Mouse (Mus musculus) Patski (cell line): Measurements from ENCODE around the gene B3gnt4. TPM values are rescaled to one million over a fixed set of nuclear protein-coding genes. Genes with fewer than 3 reads are reported as not detected.

Experiments used
- ATAC-seq: fragments of 100-300 bp; one replicate; pipeline ENCODE4 v1.8.0; 2021
- CTCF ChIA-PET: fragments of 350-600 bp; sonication (Branson Sonifier 250); formaldehyde crosslinking; loops from one replicate; lab custom pipeline; 2022; ENCODE audit warnings: inconsistent platforms; lab: Charles Lee
- POLR2A ChIA-PET: fragments of 350-600 bp; sonication (Branson Sonifier 250); formaldehyde crosslinking; loops from one replicate; lab custom pipeline; 2022; ENCODE audit warnings: antibody characterized with exemption, inconsistent platforms; lab: Charles Lee
- DNase-seq: peaks from one replicate; pipeline ENCODE4 v3.0.0-alpha.2; 2011; ENCODE audit warnings: low read depth, low spot score
- H3K27me3 ChIP-seq: fragments of 371-371 bp; one replicate; pipeline ENCODE4 v1.5.1; 2021
- CTCF ChIP-seq: fragments of 100-300 bp; IDR thresholded peaks from one replicate; pipeline ENCODE4 v1.5.1; 2021
- in situ Hi-C: fragments of 300-500 bp; cut with MboI; formaldehyde crosslinking; loops from 3 replicates; pipeline ENCODE4 v1.11.1; 2018; ENCODE audit warnings: low pct_unique_long_range_greater_than_20kb, mixed read lengths
- polyA plus RNA-seq: library from polyadenylated mRNA; unstranded; gene quantifications from one replicate; pipeline ENCODE4 v1.2.3, GENCODE M21; 2021

Gene B3gnt4
- 0.22 TPM for polyA plus RNA-seq

DNA sequence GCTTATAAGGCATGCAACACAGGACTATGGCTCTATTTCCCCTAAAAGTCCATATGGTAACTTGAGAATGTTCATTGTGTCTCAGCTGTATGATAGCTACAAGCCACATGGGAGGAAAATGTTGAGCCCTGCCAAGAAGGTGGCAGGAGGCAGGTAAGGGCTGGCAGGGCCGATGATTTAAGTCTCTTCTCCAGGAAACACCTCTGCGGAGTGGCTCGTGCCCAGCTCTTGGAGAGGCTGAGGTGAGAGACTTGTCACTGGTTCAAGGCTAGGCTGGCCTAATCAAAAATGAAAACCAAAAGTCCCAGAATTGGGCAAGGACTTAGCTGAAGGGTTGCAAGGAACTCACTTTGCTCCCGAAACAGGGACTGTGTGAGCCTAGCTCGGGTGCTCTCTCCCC is at the start of gene B3gnt4:
Gene B3gnt4 (plus strand): TSS at position 301 of the 400 bp plus-strand sequence.
- ChIA-PET CTCF (interaction anchor here (1.3 kb wide), 1 partner anchor 8 kb away, joined by 3 read pairs; no protein-coding TSS in a partner anchor), POLR2A (interaction anchor here (0.5 kb wide), 1 partner anchor 233 kb away, joined by 4 read pairs; no protein-coding TSS in a partner anchor)
- H3K27me3 ChIP-seq = peaks cover 9% of the 10 kb centered on the region
- DNase-seq (no peak), ATAC-seq (no peak)
- TF ChIP-seq CTCF = no peak
- in situ Hi-C loops = no loop called here

DNA sequence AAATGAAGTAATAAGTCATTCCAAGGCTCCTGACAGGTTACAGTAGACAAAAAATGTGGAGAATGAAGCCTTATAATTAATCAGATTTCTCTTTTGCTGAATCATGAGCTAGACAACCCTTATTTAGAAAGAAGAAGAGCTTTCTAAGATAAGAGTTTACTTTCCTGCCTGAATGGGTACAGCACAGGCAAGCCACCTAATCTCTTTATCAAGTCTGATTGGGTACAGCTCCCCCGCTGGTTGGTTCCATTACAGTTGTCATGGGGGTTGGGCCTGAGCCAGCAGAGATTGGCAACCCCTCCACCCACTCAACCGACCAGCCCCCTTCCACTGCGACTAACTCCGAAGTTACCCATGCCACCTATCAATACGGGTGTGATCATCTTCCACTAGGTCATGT is 48.8 kb upstream of the B3gnt4 start:
- ATAC-seq (no peak), DNase-seq (no peak)
- in situ Hi-C loops = no loop called here
- no peaks in the 10 kb centered on the region for H3K27me3 ChIP-seq
- ChIA-PET POLR2A (interaction anchor here (0.7 kb wide), 2 partner anchors 305 to 1384 kb away, joined by 3 to 4 read pairs; no protein-coding TSS in a partner anchor), CTCF (interaction anchor here (1.1 to 1.6 kb wide), 3 partner anchors 13 to 25 kb away, joined by 3 to 6 read pairs (median 5); no protein-coding TSS in a partner anchor)
- no peak for TF ChIP-seq CTCF

DNA sequence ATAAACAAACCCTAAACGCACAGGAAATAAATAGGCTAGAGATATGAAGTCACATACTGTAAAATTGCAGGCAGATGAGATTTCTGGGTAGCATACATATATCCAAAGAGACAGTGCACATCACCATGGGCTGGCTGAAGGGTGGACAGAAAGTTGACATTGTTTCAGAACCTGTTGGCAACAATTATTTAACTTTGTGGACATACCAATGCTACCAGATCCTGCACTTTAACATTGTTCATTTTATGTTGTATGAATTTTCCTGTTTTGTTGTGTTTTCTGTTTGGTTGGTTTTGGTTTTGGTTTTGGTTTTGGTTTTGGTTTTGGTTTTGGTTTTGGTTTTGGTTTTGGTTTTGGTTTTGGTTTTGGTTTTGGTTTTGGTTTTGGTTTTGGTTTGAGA is 45.6 kb upstream of the B3gnt4 start:
- no peak for DNase-seq
- ATAC-seq = no peak
- CTCF ChIA-PET = no interaction called here
- in situ Hi-C loops = no loop called here
- POLR2A ChIA-PET = no interaction called here
- H3K27me3 ChIP-seq = no peaks in the 10 kb centered on the region
- TF ChIP-seq CTCF = no peak

DNA sequence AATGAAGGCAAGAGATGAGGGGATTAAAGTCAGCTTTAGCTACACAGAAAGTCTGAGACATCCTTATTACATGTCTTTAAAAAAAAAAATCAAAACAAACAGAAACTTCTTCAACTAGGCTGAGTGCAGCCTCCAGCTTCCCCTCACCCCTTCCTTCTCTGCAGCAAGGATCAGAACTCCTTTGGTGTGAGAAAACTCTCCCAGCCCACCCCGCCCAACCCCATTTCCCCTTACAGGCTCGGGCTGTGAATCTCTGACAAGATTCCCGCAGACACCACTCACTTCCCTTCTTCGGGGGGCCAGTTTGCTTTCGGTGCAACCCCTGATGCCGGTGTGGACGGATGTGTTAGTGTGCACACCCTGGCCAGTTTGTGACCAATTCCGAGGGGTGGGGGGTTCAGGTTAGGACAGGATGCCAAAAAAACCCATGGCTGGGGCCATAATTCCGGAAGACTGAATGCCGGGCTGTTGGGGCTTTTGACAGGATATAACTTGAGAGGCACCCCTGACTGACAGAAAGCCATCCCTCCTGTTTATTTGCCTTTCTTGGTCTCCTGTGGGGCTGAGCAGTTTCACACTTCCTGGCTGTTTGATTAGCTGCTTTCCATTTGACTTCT is 39.4 kb upstream of the B3gnt4 start:
- no peak for DNase-seq
- no peak for ATAC-seq
- TF ChIP-seq CTCF = no peak
- ChIA-PET POLR2A (interaction anchor here (2.0 kb wide), 1 partner anchor 12 kb away, joined by 4 read pairs; no protein-coding TSS in a partner anchor), CTCF (interaction anchor here (1.4 kb wide), 1 partner anchor 24 kb away, joined by 3 read pairs; no protein-coding TSS in a partner anchor)
- H3K27me3 ChIP-seq = no peaks in the 10 kb centered on the region
- in situ Hi-C loops = no loop called here

DNA sequence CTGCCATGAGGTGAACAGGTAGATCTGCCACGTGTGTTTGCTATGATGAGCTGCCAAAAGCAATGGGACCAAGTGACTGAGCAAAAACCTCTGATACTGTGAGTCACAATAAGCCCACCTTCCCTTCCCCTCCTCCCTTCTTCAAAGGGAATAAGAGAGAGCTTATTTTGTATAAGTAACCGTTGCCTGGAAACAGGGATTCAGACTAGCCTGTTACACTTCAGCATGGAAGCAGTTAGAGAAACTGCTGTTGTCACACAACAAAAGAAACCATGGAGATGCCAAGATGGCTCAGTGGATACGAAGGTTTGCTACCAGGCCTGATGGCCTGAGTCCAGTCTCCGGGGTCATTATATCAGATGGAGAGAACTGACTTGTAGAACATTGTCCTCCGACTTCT is 36.4 kb upstream of the B3gnt4 start:
- ATAC-seq (no peak), DNase-seq (no peak)
- no peak for TF ChIP-seq CTCF
- CTCF ChIA-PET = interaction anchor here (1.3 to 1.9 kb wide), 2 partner anchors 12 to 26 kb away, joined by 3 to 7 read pairs; no protein-coding TSS in a partner anchor
- H3K27me3 ChIP-seq = no peaks in the 10 kb centered on the region
- POLR2A ChIA-PET = no interaction called here
- in situ Hi-C loops = no loop called here

DNA sequence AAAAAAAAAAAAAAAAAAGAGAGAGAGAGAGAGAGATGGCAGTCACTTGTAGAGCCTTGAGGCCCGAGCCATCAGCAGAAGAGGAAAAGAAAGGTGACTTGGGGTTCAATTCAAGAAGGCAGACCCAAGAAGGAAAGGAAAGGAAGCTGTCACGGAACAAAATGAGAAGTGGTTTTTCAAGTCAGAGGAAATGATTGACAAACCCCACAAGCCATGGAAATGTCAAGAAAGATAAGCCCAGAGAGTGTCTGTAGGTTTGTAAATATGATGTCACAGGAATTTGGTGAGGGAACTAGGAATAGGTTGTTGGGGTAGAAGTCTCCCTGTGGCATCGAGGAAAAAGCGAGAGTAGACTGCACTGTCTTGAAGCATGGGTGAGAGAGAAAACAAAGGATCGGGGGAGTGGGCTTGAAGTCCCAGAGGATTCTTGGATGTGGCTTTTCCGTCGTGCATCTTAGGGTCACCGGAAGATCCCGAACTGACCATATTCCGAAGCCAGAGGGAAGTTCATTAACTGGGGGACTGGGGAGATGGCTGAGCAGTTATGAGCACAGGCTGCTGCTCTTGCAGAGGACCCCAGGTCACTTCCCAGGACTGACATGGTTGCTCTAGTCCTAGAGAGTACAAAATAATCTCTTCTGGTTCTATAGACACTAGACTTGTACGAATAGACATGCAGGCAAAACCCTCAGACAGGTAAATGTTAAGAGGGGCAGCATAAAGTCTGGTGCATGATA is 22.4 kb upstream of the B3gnt4 start:
- no peak for TF ChIP-seq CTCF
- ChIA-PET CTCF (no interaction called here), POLR2A (no interaction called here)
- ATAC-seq = no peak
- DNase-seq = no peak
- peaks cover 45% of the 10 kb centered on the region for H3K27me3 ChIP-seq
- in situ Hi-C loops = no loop called here

DNA sequence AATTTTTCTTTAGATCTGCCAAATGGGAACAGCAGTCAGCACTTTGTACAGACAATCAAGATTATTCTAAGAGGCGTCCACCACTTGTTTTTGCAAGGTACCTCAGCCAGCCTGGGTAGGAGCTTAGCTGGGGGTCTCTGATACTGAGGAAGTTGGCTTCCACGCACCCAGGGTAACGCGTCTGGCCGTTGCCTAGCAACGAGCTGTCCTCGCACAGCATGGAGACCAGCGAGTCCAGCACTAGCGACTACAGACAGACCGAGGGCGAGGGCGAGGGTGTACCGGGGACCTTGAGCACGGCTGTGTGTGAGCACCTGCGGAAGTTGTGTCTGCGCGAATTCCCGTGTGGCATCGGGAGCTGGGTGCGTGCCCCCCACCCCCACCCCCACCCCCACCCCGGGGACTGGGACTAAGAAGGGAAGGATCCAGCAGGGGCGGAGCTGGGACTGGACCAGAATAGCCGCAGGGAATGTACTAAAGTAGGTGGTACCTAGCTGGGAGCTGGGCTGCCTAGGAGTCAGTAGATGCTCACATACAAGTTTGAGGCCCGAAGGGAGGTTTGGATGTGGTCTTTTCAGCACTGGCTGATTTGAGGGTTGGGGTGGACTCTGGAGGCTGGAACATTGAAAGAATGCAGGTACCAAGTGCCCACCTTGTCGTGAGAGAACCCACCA is 21.0 kb upstream of the B3gnt4 start, which contains the start of the genes Lrrc43 and Il31:
Gene Lrrc43 (plus strand): TSS at position 194 of the 674 bp plus-strand sequence.
Gene Il31 (minus strand): TSS at position 378 of the 674 bp plus-strand sequence.
- no peak for DNase-seq
- in situ Hi-C loops = no loop called here
- ATAC-seq = no peak
- no peak for TF ChIP-seq CTCF
- peaks cover 40% of the 10 kb centered on the region for H3K27me3 ChIP-seq
- CTCF ChIA-PET = interaction anchor here (0.8 kb wide), 1 partner anchor 10 kb away, joined by 3 read pairs; no protein-coding TSS in a partner anchor
- POLR2A ChIA-PET = interaction anchor here (0.7 kb wide), 1 partner anchor 97 kb away, joined by 5 read pairs; no protein-coding TSS in a partner anchor

DNA sequence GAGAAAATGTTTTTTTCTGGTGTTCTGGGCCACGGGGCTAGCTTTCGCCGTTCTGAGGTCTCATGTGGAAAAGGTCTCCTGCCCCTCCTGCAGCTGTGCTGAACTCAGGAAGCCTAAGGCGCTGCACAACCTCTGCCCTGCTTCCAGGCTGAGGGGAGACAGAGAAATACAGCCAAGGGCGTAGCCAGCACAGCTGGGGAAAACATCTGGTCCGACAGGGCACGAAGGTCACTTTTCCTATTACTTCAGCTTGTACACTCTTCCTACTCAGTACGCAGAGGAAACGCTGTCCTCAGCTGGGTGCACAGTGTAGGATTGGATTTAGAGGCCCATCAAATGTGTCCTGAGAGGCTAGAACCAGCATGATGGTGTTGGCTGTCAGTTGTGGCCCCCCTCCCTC is 20.3 kb upstream of the B3gnt4 start:
- in situ Hi-C loops = loop anchor here (10.0 kb wide), 1 partner anchor 205 kb away; no protein-coding TSS in a partner anchor
- peaks cover 38% of the 10 kb centered on the region for H3K27me3 ChIP-seq
- no peak for ATAC-seq
- ChIA-PET POLR2A (no interaction called here), CTCF (no interaction called here)
- no peak for TF ChIP-seq CTCF
- no peak for DNase-seq

DNA sequence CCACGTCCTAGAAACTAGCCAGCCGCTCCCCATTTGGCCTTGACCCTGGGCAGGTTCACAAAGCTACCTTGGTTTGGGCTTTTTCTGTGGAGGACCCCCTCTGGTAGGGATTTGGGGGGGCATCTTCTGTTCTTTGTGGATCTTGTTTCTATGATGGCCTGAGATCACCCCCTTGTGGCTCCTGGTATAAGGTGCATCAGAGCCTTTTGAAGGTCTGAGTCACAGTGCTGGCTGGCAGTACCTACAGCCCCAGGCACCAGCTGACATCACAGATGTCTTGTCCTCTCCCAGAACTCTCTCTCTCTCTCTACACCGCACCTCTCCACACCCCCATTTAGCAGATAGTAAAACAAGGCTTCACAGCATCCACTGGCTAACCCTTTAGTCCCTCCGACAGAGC is 10.5 kb upstream of the B3gnt4 start:
- peaks cover 4% of the 10 kb centered on the region for H3K27me3 ChIP-seq
- no peak for TF ChIP-seq CTCF
- in situ Hi-C loops = loop anchor here (5.0 to 10.0 kb wide), 2 partner anchors 57 to 215 kb away; no protein-coding TSS in a partner anchor
- CTCF ChIA-PET = interaction anchor here (0.7 to 3.4 kb wide), 9 partner anchors 14 to 122 kb away, joined by 3 to 17 read pairs (median 5); no protein-coding TSS in a partner anchor
- DNase-seq = no peak
- peak; percentile 19 for ATAC-seq
- POLR2A ChIA-PET = interaction anchor here (0.7 kb wide), 1 partner anchor 53 kb away, joined by 3 read pairs; no protein-coding TSS in a partner anchor

DNA sequence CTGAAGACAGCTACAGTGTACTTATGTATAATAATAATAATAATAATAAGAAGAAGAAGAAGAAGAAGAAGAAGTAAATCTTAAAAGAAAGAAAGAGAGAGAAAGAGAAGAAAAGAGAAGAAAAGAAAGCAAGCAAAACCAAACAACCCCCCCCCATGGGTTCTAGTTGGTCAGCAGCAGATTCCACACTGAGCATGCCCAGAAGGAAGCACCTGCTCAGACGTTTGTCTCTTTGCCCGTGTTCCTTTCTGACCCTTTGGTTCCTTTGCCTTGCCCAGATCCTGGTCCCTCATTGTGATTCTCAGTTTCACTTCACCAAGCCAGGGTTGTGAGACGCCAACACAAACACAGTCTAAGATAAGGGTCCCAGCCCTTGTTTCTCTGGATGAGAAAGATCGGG is 8.3 kb upstream of the B3gnt4 start:
- DNase-seq = no peak
- ATAC-seq = no peak
- in situ Hi-C loops = no loop called here
- ChIA-PET CTCF (no interaction called here), POLR2A (no interaction called here)
- no peak for TF ChIP-seq CTCF
- peaks cover 11% of the 10 kb centered on the region for H3K27me3 ChIP-seq
